Mouse (Mus musculus): ENCODE data around the gene Gtf3c6. TPM values are rescaled to one million over a fixed set of nuclear protein-coding genes. Genes with fewer than 3 reads are reported as not detected.

Gene Gtf3c6
- polyA plus RNA-seq, 1 experiment from 2014 or later = 92.1 TPM

DNA sequence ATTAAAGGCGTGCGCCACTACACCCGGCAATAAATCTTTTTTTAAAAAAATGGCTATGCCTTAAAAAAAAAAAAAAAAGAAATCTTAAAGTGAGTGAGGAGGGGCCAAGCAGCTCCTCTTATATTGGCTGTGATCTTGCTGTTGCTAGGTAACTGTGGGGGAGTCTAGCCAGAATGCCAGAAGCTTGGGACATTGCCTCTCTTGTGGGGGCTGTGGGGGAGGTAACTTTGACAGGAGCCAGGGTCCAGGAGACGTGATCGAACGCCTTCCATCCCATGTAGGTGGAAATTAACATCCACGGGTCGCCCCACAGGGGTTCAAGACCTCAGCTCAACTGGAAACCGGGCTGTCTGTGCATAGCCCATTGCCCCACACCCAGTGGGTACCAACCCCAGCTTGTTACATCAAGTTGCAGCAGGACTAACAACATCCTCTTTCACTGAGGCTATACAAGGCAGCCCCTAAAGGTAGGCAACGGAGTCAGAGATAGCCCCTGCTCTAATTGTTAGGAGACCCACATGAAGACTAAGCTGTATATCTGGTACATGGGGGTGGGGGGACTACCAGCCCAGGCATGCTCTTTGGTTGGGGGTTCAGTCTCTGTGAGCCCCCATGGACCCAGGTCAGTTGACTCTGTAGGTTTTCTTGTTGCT, 26.4 kb upstream of the Gtf3c6 start:
- no peaks in the 10 kb centered on the region for H3K27me3 ChIP-seq
- ATAC-seq (no peak), DNase-seq (ENCODE audit: low read depth, low spot score) (no peak)
- POLR2A ChIA-PET = no interaction called here
- no peak for TF ChIP-seq CTCF (IDR thresholded peaks at IDR 0.05)
- CTCF ChIA-PET = interaction anchor here (1.6 kb wide), 1 partner anchor 11 kb away, joined by 6 read pairs; no protein-coding TSS in a partner anchor
- in situ Hi-C loops (cut with MboI; ENCODE audit: low pct_unique_long_range_greater_than_20kb) = no loop called here

DNA sequence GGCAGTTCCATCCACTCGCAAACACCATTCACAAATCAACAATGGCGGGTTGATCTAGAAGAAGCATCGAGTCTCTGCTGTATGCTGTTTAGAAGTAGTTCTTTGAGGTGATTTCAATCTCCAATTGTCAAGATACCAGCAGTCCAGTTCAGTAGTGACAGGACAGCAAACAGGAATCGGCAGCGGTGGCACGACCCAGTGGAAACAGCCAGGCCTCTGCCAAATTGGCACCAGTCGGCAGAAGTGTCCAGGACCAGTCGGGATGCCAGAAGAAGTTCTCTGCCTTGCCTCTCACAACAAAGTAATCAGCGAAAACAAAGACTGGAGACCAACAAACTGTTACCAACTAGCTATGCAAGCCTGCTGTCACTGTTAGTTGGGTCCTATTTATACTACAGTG, 25.7 kb upstream of the Gtf3c6 start:
- ATAC-seq (no peak), DNase-seq (ENCODE audit: low read depth, low spot score) (no peak)
- H3K27me3 ChIP-seq = no peaks in the 10 kb centered on the region
- in situ Hi-C loops (cut with MboI; ENCODE audit: low pct_unique_long_range_greater_than_20kb) = no loop called here
- no peak for TF ChIP-seq CTCF (IDR thresholded peaks at IDR 0.05)
- ChIA-PET CTCF (no interaction called here), POLR2A (no interaction called here)

DNA sequence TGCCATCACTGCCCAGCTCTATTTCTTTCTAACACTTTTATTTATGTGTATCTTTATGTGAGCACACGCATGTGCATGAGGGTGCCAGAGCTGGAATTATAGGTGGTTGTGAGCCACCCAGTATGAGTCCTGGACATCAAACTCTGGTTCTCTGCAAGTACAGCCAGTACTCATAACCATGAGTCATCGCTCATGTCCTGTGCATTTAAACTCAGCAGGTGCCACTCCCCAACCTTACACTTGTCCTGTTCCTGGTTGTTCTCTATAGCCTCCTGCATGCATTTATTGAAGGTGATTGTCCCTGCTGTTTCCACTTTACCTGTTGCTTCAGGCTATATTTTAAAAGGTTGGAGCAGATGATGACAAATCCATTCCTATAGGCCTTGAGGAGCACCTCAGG, 23.7 kb upstream of the Gtf3c6 start:
- CTCF ChIA-PET = no interaction called here
- in situ Hi-C loops (cut with MboI; ENCODE audit: low pct_unique_long_range_greater_than_20kb) = no loop called here
- TF ChIP-seq CTCF (IDR thresholded peaks at IDR 0.05) = no peak
- POLR2A ChIA-PET = no interaction called here
- no peaks in the 10 kb centered on the region for H3K27me3 ChIP-seq
- ATAC-seq = no peak
- no peak for DNase-seq (ENCODE audit: low read depth, low spot score)

DNA sequence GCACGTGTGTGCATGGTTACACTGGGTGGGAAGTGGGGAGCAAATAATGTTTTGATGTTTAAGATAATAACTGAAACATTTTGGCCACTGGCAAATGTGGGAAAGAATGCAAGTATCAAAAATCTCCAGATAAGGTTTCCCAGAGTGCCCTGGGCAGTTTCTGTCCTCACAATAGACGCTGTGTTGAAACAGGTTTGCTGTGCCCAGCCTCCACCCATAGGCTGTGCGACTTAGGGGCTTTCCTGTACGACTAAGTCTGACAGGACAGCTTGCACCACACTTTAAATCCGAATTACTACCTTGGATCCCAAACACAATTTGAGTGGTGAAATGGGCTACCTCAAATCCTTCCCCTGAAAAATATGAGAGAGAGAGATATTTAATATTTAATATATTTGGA, 20.4 kb upstream of the Gtf3c6 start:
- ChIA-PET POLR2A (interaction anchor here (0.7 kb wide), 1 partner anchor 555 kb away, joined by 11 read pairs; no protein-coding TSS in a partner anchor), CTCF (no interaction called here)
- no peak for DNase-seq (ENCODE audit: low read depth, low spot score)
- no peak for TF ChIP-seq CTCF (IDR thresholded peaks at IDR 0.05)
- ATAC-seq = no peak
- H3K27me3 ChIP-seq = no peaks in the 10 kb centered on the region
- in situ Hi-C loops (cut with MboI; ENCODE audit: low pct_unique_long_range_greater_than_20kb) = no loop called here

DNA sequence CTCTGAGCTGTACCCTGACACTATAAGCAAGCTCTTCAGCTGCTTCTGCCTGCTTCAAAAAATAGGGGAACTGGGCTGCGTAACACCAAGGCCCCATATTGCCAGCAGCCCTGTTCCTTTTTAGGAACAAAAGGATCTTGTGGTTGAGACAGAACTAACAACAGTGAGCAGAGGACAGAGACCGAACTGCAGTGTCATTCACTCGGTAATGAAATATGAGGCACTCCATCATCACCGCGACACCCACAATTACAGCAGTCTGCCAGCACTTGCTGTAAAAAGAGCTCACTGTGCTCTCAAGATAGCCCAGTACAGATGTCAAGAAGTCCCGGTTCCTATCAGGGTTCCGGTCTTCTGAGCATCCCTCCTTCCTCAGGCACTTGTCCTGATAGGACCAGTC, 18.1 kb upstream of the Gtf3c6 start:
- TF ChIP-seq CTCF (IDR thresholded peaks at IDR 0.05) = no peak

DNA sequence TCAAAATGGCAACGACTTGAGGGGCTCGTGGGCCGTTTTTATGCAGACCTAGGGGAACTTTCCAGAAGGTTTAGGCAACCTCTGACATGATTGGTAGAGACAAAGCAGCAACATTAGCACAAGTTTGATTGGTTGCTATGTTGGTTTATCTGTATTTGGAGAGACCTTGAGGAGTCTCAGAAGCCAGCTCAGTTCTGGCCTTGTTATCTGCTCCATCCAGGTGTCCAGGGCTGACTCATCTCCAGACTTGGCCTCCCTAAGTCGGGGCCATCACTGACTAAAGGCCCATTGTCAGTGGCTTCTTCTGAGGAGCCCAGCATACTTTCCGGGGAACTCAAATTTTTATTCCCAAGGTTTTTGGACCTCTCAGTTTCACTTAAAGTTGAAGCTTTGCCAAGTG, 16.0 kb upstream of the Gtf3c6 start:
- ChIA-PET CTCF (interaction anchor here (1.2 kb wide), 1 partner anchor 249 kb away, joined by 3 read pairs; no protein-coding TSS in a partner anchor), POLR2A (no interaction called here)
- no peaks in the 10 kb centered on the region for H3K27me3 ChIP-seq
- DNase-seq (ENCODE audit: low read depth, low spot score) (no peak), ATAC-seq (no peak)
- no peak for TF ChIP-seq CTCF (IDR thresholded peaks at IDR 0.05)
- in situ Hi-C loops (cut with MboI; ENCODE audit: low pct_unique_long_range_greater_than_20kb) = loop anchor here (25.0 kb wide), 1 partner anchor 613 kb away; the partner anchor contains the start of genes Cdc40 and Wasf1

More for the DNA sequence above, 18.1 kb upstream of the Gtf3c6 start:
- DNase-seq (ENCODE audit: low read depth, low spot score) (no peak), ATAC-seq (no peak)
- ChIA-PET CTCF (interaction anchor here (1.0 kb wide), 1 partner anchor 246 kb away, joined by 4 read pairs; no protein-coding TSS in a partner anchor), POLR2A (no interaction called here)
- no peaks in the 10 kb centered on the region for H3K27me3 ChIP-seq
- in situ Hi-C loops (cut with MboI; ENCODE audit: low pct_unique_long_range_greater_than_20kb) = no loop called here

DNA sequence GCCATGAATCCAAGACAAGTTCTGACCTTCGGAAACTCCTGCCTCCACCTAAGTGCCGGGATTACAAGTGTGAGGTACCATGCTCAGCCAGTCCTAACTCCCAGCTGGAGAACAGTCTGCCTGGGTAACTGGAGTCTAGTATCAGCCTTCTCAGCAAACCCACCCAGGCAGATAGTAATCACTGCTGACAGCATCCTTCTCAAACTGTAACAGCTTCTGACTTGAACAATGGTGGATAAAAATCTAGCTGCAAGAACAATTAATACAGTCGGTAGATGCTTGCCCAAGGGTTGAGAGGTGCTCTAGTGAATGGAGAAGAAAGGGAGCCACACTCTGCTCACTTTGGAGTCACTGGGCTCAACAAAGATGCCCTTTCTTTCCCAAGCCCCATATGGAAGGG, 13.3 kb upstream of the Gtf3c6 start:
- in situ Hi-C loops (cut with MboI; ENCODE audit: low pct_unique_long_range_greater_than_20kb) = loop anchor here (25.0 kb wide), 1 partner anchor 616 kb away; the partner anchor contains the start of genes Cdc40 and Wasf1
- TF ChIP-seq CTCF (IDR thresholded peaks at IDR 0.05) = no peak
- POLR2A ChIA-PET = no interaction called here
- no peaks in the 10 kb centered on the region for H3K27me3 ChIP-seq
- CTCF ChIA-PET = interaction anchor here (1.4 kb wide), 1 partner anchor 253 kb away, joined by 3 read pairs; no protein-coding TSS in a partner anchor
- DNase-seq (ENCODE audit: low read depth, low spot score) (no peak), ATAC-seq (no peak)

DNA sequence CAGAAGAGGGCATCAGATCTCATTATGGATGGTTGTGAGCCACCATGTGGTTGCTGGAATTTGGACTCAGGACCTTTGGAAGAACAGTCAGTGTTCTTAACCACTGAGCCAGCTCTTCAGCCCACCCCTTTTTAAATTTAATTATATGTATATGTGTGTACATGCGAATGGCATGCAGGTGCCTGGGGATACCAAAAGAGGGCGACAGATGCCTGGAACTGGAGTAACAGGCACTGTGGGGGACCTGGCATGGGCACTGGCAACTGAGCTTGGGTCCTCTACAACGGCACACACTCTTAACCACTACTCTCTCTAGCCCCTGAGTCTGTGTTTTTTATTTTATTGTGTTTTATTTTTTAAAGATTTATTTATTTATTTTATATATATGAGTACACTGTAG, 7.0 kb upstream of the Gtf3c6 start:
- POLR2A ChIA-PET = no interaction called here
- CTCF ChIA-PET = no interaction called here
- DNase-seq (ENCODE audit: low read depth, low spot score) (no peak), ATAC-seq (no peak)
- TF ChIP-seq CTCF (IDR thresholded peaks at IDR 0.05) = peak; percentile 32
- H3K27me3 ChIP-seq = no peaks in the 10 kb centered on the region
- in situ Hi-C loops (cut with MboI; ENCODE audit: low pct_unique_long_range_greater_than_20kb) = loop anchor here (25.0 kb wide), 1 partner anchor 622 kb away; the partner anchor contains the start of genes Cdc40 and Wasf1

DNA sequence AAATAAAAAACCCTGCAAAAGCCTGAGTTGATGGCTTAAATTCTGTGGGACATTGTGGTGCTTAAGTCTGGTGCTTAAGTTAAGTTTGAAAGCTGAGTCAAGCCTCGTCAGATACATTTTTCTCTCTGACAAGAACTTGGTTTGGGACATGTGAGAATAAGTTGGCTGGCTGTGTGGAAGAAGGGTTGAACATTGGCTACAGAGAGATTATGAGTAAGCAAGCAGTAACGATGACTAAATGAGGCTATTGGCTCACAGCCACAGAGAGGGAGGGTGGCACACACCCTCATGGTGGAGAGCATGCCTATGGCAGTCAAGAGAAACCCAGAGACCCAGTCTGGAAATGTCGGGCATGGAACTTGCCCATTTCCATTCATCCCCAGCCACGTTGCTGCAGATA, 5.8 kb upstream of the Gtf3c6 start:
- no peaks in the 10 kb centered on the region for H3K27me3 ChIP-seq
- in situ Hi-C loops (cut with MboI; ENCODE audit: low pct_unique_long_range_greater_than_20kb) = loop anchor here (25.0 kb wide), 1 partner anchor 624 kb away; the partner anchor contains the start of genes Cdc40 and Wasf1
- POLR2A ChIA-PET = no interaction called here
- DNase-seq (ENCODE audit: low read depth, low spot score) (peak; percentile 92), ATAC-seq (peak; percentile 40)
- CTCF ChIA-PET = interaction anchor here (1.0 to 2.0 kb wide), 4 partner anchors 17 to 319 kb away, joined by 3 to 9 read pairs (median 4); no protein-coding TSS in a partner anchor
- no peak for TF ChIP-seq CTCF (IDR thresholded peaks at IDR 0.05)

DNA sequence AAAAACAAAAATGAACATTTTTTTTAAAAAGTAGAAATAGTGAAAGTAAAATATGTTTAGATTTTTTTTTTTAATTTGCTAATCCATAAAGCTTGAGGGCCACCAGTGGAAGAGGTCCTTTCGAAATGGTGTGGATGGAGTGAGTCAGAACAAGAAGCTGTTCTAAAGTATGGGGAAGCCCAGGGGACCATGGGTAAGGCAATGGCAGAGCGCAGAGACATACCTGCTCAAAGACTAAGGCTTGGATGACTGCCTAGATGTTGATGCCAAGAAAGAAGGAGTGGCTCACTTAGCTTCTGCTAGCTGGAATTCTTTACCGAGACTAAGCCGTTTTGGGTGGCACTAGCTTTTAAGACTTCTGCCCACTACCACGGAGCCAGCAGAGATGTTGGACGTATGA, 4.3 kb upstream of the Gtf3c6 start:
- ATAC-seq (no peak), DNase-seq (ENCODE audit: low read depth, low spot score) (no peak)
- in situ Hi-C loops (cut with MboI; ENCODE audit: low pct_unique_long_range_greater_than_20kb) = loop anchor here (25.0 kb wide), 1 partner anchor 625 kb away; the partner anchor contains the start of genes Cdc40 and Wasf1
- H3K27me3 ChIP-seq = no peaks in the 10 kb centered on the region
- TF ChIP-seq CTCF (IDR thresholded peaks at IDR 0.05) = no peak
- ChIA-PET CTCF (no interaction called here), POLR2A (no interaction called here)

DNA sequence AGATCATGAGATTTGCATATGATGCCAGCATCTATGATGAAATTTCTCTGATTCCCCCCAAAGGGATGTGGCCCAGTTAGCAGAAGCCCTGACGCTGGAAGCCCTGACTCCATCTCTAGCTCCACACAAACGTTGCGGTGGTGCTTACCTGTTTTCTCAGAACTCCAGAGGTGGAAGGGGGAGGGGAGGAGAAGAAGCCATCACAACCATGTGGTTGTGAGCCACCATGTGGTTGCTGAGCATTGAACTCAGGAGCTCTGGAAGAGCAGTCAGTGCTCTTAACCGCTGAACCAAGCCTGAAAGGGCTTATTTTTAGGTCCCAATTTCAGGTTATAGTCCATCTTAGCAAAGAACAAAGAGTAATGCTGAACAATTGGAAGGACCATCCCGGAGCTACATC, 2.4 kb upstream of the Gtf3c6 start:
- ChIA-PET POLR2A (no interaction called here), CTCF (interaction anchor here (1.1 to 1.2 kb wide), 2 partner anchors 43 to 264 kb away, joined by 3 read pairs; no protein-coding TSS in a partner anchor)
- DNase-seq (ENCODE audit: low read depth, low spot score) (no peak), ATAC-seq (no peak)
- H3K27me3 ChIP-seq = no peaks in the 10 kb centered on the region
- TF ChIP-seq CTCF (IDR thresholded peaks at IDR 0.05) = no peak
- in situ Hi-C loops (cut with MboI; ENCODE audit: low pct_unique_long_range_greater_than_20kb) = loop anchor here (25.0 kb wide), 1 partner anchor 627 kb away; the partner anchor contains the start of genes Cdc40 and Wasf1

Data from Patski (cell line).